Mouse (Mus musculus) thymus, postnatal 14 days (tissue): ENCODE measurements around the gene Pecr.
A peak's percentile ranks its signal among the peaks of the same experiment; 100 is the strongest.
"Not testable (repeated sequence)": the region's sequence is repeated elsewhere in the genome, so short reads cannot be mapped to it uniquely, and the experiment has no call there.

Source experiments
- DNase-seq: peaks from one replicate; pipeline ENCODE4 v3.0.0; 2021

Gene Pecr

GRCm38 (mm10) chr1:72286904-72287303 lies 2.8 kb upstream of the Pecr start:
- DNase-seq, result no peak

- peak; percentile 4 for DNase-seq
Measured at GRCm38 (mm10) chr1:72284539-72284938, 425 bp upstream of the Pecr start.

GRCm38 (mm10) chr1:72282604-72283003 lies 1.5 kb downstream of the Pecr start:
- no peak for DNase-seq

- DNase-seq, result no peak
Measured at GRCm38 (mm10) chr1:72278085-72278484, 6.0 kb downstream of the Pecr start.

- DNase-seq, result no peak
Measured at GRCm38 (mm10) chr1:72263099-72263498, 21.0 kb downstream of the Pecr start.

- DNase-seq, result no peak
Measured at GRCm38 (mm10) chr1:72256381-72257256, 27.5 kb downstream of the Pecr start.

GRCm38 (mm10) chr1:72255854-72256175 lies 28.3 kb downstream of the Pecr start:
- DNase-seq, result no peak

GRCm38 (mm10) chr1:72255062-72255853 lies 28.9 kb downstream of the Pecr start:
- peak; percentile 65 for DNase-seq

- peak; percentile 89 for DNase-seq
Measured at GRCm38 (mm10) chr1:72254545-72255061, 29.5 kb downstream of the Pecr start.

GRCm38 (mm10) chr1:72253881-72254491 lies 30.1 kb downstream of the Pecr start:
- peak; percentile 30 for DNase-seq

GRCm38 (mm10) chr1:72251806-72252205 lies 32.3 kb downstream of the Pecr start:
- no peak for DNase-seq

GRCm38 (mm10) chr1:72248226-72248737 lies 35.8 kb downstream of the Pecr start:
- DNase-seq, result not testable (repeated sequence)

GRCm38 (mm10) chr1:72244317-72245036 lies 39.6 kb downstream of the Pecr start:
- DNase-seq, result no peak

- peak; percentile 97 for DNase-seq
Measured at GRCm38 (mm10) chr1:72243656-72244316, 40.3 kb downstream of the Pecr start.

- DNase-seq, result no peak
Measured at GRCm38 (mm10) chr1:72242581-72243143, 41.5 kb downstream of the Pecr start.

GRCm38 (mm10) chr1:72239113-72239512 lies 45.0 kb downstream of the Pecr start:
- not testable (repeated sequence) for DNase-seq

- no peak for DNase-seq
Measured at GRCm38 (mm10) chr1:72238016-72238580, 46.0 kb downstream of the Pecr start.

GRCm38 (mm10) chr1:72237007-72237775 lies 46.9 kb downstream of the Pecr start:
- DNase-seq, result peak; percentile 58

GRCm38 (mm10) chr1:72236363-72237006 lies 47.6 kb downstream of the Pecr start:
- peak; percentile 65 for DNase-seq

GRCm38 (mm10) chr1:72232592-72232991 lies 51.5 kb downstream of the Pecr start:
- not testable (repeated sequence) for DNase-seq
